Mouse (Mus musculus): ENCODE measurements around the gene Cand1.
A peak's percentile ranks its signal among the peaks of the same experiment; 100 is the strongest.

Gene Cand1

DNA sequence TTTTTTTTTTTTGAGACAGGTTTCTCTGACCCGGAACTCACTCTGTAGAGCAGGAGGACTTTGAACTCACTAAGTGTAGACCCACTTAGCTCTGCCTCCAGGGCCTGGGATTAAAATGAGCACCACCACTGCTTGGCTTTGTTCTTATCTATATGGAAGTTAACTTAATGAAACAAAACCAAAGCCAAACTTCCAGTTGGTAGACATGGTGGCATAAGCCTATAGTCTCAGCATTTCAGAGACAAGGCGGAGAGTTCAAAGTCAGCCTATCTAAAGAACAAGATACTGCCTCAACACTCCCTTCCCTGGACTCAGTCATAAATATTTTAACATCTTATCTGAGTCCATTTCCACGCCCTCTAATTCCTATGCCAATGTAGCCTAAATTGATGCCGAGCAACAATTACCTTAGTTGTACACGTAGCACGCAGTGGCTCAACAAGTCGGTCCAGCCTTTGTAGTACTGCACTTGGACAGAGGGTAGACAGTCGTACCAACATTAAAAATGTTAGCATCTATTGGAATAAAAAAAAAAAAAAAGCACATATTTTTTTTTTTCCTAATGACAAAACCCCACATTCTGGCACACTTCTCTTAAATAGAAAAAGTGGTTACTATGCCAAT, 33.4 kb downstream of the Cand1 start:
- DNase-seq: no peak

DNA sequence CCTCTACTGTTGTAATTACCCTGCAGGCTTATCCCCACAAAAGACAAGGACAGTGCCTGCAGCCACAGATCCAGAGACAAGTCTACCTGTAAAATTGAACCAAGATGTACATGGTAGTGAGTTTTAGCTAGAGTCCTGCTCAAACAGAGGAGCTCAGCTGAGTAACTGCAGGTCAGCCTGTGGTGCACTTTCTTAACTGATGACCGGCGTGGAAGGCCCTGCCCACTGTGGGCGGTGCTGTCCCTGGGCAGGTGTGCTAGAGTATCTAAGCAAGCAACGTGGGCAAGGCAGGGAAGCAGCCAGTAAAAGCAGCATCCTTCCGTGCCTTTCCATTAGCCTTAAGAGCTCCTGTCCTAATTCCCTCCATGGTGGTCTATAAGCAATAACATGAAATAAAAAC, 34.6 kb downstream of the Cand1 start:
- DNase-seq: peak in 1 of 2 experiments; percentile 48

DNA sequence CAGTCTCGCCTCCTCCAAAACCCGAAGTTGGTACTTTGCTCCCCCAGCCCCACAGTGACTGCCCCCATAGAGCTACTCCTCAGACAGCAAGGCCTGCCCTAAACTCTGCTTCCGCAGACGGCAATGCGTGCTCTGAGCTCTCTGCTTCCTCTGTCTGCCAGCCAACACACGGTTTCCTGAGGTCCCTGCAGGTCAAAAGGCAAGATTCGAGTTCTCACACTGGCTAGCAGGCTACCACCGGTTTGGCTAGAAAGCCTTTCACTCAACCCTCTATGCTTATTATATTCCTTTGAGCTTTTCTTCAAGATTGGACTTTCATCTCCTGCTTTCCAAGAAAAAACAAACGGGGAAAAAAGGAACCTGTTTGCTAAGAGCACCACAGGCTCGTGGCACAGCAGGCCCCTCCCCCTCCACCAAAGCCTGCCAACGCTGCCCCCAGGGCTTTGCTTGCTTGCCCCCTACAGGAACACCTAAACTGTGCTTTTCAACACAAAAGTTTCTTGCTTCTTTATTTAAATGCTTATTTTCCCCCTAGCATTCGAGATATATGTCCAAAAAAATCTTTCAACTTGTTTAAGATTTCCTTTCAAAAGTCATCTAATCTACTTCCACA, 35.4 kb downstream of the Cand1 start:
- DNase-seq: peak; percentile 44 to 67

DNA sequence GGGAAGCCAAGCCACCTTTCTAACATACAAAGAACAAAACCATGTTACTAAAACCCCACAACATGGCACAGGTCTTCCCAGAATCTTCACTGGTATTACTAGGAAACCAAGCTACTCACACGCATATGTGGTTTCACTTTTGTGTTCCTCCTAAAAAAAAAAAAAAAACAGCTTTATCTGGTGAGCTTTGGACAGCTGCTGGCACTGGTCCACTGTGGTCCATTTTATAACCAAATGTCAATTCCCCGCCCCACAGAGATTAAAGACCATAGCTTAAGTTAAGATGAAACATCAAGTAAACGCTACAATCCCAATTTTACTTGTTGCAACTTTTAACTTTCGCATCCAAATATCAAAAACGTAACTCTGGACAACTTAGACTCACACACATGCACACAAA, 40.0 kb downstream of the Cand1 start:
- DNase-seq: no peak

DNA sequence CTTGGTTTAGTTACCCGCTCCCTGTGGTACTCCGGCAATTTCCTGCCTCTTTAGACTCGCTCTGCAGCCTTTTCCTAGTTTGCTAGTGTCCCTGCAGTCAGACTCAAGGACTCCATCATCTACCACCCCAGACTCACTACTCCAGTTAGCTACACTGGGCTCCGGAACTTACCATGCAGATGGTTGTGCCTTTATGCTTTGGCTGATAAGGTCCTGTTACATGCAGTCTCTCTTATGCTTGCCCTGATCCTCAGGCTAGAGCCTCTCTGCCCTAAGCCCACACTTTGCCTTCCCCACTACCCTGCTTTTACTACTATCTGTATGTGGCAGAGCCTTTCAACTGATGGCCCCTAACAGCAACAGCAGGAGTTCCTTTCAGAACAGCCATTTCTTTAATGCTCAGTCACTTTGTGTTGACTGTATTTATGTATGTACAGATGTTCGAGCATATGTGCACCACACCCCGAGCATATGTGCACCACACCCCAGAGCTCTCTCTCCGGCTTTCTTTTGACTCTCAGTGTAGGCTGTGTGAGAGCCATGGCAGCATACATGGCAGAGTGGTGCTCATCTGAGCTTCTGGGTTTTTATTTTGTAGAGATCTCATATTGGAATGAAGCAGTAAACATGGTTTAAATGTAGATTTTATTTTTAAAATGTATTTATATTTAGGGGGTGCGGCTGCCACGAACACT, 41.5 kb downstream of the Cand1 start:
- no peak for DNase-seq

DNA sequence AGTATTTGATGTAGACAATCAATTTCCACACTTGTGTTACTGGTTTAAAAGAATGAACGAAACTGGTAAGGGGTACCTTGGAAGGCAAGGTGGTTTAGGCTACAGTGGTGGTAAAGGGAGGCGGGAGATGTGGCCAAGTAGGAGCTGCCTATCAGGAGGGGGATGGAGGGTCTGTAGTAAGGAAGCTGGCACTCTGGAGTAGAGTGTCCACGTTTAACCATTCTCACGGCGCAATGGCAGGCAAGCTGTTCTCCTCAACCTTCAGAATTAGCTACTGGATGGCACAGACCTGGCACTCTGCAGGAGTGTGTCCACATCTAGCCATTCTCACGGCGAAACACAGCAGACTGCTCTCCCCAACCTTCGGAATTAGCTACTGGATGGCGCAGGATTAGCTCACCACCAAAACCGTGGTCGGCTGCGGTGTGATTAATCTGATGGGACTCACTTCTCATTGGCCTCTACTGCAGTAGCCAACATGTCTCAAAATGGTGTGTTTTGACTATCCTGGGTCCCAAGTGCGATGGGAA, 42.2 kb downstream of the Cand1 start:
- DNase-seq: no peak

DNA sequence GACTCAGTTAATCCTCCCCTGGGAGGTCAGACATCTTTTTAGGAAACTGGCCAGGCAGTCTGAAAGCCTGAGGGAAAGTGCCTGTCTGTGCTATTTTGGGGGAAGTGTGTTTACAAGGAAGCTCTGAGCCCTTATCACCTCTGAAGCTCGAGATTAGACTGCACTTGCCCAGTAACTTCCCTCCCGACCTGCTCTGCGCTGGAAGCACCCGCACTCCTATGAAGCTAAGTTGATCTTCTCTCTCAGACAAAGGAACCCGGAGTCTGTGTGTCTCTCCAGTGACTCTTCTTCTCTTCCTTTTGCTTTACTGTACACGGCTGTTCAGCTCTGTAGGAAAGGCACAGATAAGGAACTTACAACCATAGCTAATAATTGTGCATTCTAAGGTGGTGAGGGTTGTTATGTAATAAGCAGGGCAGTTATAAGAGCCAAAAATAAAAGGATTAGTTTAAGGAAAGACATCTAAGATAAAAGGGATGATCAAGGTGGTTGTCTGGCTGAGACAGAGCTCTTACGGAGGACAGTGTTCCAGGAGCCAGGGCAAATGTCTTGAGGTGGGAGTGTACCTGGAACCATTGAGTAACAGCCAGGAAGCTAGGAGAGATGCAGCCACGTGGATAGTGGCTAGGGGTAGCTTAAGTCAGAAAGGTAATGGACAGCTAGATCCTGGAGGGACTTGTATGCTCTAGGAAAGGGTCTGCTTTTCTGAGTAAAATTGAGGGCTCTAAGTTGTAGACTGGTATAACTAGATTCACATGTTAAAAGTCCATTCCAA, 47.1 kb downstream of the Cand1 start:
- no peak for DNase-seq

DNA sequence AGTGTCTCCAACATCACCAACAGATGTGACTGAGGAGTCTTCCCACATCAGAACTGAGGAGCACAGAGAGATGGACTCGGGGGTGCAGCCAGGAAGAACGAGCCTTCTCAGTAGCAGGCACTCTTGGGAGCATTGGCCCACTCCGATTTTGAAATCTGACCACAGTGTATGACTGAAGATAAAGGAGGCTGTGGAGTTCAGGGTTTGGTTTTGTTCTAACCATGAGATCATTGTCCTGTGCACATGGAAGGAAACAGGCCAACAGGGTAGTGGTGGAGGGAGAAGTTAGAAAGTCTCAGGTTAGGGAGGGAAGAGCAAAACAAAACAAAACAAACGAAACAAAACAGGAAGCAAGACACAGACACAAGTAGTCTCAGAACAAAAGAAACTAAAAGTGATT, 52.1 kb downstream of the Cand1 start:
- DNase-seq: no peak

DNA sequence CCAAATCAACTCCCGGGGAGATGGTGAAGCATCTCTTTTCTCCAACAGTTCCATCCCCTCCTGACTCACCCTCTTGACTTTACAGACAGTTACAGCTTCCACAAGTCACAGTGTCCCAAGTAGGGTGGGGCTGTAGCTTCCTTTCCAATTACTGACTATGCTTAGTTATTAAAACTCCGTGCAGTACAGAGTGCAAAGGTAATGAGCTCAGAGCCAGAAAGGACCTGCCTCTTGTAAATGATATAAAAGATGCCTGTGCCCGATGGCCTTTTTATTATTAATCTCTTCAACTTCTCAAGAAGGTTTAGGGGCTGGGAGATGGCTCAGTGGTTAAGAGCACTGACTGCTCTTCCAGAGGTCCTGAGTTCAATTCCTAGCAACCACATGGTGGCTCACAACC, 70.2 kb downstream of the Cand1 start:
- DNase-seq: peak in 1 of 2 experiments; percentile 4

DNA sequence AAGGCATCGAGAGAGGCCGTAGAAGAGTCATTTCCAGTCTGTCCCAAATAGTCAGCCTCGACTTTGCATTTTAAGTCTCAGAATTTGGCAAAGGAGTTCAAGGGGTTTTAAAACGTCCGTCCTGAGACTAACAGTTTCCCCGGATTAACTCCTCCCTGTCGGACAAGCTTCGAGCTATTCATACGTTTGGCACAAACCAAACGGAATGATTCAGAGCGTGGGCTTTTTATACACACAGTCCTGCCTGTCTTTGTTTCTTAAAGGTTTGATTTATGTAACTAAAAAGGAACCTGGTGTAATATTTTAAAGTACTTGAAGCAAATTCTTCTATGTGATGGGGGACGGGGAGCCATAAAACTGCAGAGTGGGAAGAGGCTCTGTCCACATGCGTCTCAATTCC, 70.6 kb downstream of the Cand1 start:
- no peak for DNase-seq

DNA sequence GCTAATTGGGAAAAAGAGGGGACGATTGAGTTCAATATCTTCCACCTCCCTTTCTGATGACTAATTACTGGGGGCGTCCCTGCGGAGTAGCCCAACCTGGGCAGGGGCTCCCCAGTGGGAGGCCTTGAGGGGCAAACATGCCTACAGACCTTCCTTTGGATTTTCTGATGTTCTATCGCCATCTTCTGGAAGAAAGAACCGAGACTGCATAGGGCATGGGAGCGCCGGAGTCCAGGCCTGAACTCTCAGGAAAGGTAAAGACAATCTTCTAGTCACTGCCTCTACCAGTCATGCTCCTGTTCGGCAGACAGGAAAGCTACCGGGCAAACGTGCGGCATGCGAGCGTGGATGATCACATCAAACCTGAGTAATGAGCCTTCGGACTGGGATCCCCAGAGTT, 71.1 kb downstream of the Cand1 start:
- peak in 1 of 2 experiments; percentile 19 for DNase-seq

DNA sequence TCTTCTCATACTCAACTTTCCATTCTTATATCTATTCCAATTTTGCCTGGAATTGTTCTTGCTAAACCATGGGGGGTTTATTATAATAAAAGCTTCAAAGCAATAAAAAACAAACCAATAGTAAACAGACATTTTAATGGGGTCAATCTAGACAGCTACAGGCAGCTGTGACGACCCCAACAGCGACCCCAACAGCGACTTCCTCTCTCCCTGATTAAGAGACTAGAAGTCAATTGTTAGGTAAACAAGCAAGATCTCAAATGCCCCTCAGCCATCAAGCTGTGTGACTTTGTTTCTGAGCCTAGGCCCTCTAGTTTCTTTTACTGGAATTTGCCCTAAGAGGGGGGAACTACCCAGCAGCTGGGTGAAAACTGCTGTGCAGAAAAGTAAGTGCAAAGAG, 72.0 kb downstream of the Cand1 start:
- DNase-seq: no peak

DNA sequence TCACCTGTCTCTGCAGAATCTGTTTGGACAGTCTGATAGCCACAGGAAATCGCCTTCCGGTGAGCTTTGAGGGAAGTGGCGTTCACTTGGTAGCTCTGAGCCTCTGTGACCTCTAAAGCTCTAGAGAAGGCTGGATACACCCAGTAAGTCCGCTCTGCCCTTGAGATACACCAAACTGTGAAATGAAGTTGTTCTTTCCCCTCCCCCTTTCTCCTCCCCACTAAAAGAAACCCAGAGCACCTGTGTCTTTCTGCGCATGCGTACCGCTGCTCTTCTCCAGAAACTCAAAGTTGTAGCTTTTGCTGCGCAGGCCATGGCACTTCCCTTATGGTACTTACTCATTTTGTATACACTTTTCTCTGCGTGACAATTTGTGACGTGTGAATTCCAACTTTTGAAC, 74.8 kb downstream of the Cand1 start:
- no peak for DNase-seq

DNA sequence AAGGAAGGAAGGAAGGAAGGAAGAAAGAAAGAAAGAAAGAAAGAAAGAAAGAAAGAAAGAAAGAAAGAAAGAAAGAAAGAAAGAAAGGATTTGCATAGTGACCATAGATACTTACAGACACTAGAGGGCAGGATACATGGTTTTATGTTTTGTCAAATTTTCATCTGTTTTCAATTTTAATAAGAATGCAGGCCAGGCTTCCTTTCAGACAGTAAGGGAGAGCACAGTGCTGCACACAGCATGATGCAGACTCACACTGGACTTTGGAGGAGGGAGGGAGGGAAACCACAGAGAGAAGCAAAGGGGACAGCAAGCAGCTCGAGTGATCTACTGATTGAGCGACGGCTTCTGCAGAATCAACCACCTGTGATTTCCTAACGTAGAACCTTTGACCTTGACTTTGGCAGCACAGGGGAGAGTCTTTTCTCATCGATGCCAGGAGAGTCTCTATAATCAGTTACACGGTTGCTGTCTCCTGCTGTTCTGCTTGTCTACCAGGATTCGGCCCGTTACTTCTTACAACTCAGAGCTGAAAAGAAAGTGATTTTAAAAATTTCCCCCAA, 78.0 kb downstream of the Cand1 start:
- peak in 1 of 2 experiments; percentile 12 for DNase-seq

DNA sequence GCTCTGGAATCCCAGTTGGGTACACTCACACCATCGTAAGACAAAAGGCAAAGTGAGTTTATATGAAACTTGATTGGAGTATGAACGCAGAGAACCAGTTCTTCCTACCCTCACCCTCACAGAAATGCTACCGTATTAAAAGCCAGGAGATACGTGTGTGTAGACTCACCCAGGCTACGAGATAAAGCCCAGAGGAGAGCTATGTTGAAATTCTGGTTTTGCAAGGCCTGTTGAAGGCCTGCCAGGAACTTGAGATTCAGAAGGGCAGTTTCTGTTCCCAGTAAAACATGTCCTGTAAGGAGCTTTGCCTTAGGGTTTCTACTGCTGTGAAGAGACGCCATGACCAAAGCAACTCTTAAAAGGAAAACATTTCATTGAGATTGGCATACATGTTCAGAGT, 79.7 kb downstream of the Cand1 start:
- DNase-seq: no peak

DNA sequence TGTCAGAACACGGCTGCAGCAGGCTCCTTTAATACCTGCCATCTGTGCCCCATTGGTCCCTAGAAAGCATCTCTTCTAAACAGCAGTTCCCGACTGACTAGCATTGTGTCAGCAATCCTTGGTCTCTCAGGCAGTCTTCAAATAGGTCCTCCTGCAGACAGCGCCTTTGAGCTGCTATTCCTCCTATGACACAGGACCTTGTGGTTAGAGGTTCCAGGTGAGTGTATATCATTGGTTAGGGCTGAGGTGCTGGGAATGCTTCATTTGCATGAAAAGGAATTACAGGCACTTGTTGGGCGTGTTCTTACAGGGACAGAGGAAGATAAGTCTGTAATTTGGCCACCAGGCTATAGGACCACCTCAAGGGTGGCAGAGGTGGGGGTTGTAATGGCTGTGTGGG, 90.6 kb downstream of the Cand1 start:
- no peak for DNase-seq
